Mouse (Mus musculus): Measurements from ENCODE around the gene Syne1.

Syne1 gene

DNA sequence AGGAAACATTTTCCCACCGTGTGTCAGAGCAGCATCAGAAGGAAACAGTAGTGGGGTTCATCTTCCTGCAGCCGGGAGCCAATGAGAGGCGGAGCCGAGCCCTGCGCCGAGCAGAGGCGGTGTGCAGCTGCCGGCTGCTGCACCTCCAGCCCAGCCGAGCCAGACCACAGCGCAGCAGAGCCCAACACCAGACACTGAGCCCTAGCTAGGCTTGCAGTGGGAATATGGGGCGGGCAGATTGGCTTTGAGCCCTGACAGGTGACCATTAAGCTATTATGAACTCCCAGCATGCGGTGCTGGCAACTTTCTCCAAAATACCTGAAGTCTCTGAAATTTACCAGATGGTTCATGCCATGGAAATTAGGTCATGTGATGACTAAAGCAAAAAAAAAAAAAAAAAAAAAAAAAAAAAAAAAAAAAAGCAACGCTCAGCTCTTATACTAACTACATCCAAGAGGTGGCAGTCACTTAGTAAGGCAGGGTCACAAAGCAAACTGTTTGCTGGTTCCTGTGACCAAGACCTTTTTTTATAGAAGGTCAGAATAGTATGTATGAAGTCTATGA lies 356.5 kb downstream of the Syne1 start:
- 2% methylated on average over 13 of the region's 13 CpGs for WGBS

DNA sequence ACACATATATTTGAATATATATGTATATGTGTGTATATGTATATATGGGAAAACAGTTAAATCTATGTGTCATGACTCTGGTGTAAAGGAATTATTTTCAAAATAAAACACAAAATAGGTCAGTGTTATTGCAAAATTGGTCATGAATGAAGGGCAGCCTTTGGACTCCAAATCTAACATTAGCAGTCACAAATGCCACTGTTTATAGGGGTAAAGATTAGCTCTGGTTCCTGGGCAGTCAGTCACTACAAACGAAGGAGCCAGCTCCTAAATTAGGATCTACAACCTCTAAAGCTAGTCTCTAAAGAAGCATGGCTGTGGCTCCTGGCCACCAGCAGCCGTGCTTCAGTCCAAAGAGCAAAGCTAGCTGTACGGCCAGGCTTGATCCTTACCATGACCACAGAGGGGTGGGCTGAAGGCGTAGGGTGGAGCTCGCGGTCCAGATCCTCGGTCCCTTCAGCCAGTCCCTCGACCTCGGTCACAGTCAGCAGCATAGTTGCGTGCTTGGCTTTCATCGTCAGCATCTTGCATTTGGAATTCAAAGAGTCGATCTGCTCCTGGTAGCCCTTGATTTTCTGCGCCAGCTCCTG lies 357.1 kb downstream of the Syne1 start:
- 6% methylated on average over 13 of the region's 13 CpGs for WGBS

DNA sequence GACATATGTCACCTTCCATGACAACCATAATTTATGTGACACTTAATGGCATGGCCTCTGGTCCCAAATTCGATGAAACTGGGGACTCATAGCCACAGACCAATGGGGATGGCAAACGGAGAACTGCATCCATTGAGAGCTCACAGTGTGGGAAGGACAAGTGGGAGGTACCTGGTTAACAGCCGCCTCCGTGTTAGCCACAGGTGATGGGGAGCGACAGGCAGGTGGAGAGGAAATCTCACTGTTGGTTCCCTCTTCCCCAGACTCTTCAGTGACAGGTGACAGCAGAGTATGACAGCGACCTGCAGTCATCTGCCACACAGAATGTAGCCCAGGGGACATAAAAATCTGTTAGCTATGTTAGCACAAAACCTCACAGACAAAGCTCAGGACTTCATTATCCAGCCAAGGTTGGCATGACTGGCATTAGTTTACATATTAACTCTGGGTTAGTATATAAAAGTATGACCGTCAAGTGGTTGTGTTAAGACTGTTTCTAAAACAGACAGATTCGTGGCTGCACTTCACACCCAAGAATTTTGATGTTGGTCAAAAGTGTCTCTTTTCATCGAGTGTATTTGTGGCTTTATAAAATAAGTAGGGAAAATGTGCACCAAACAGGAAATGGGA lies 358.3 kb downstream of the Syne1 start:
- WGBS, result 64% methylated on average over 9 of the region's 9 CpGs

- 45% methylated on average over 4 of the region's 4 CpGs for WGBS
Observed at GRCm38 (mm10) chr10:5190756-5191155, 360.5 kb downstream of the Syne1 start.

DNA sequence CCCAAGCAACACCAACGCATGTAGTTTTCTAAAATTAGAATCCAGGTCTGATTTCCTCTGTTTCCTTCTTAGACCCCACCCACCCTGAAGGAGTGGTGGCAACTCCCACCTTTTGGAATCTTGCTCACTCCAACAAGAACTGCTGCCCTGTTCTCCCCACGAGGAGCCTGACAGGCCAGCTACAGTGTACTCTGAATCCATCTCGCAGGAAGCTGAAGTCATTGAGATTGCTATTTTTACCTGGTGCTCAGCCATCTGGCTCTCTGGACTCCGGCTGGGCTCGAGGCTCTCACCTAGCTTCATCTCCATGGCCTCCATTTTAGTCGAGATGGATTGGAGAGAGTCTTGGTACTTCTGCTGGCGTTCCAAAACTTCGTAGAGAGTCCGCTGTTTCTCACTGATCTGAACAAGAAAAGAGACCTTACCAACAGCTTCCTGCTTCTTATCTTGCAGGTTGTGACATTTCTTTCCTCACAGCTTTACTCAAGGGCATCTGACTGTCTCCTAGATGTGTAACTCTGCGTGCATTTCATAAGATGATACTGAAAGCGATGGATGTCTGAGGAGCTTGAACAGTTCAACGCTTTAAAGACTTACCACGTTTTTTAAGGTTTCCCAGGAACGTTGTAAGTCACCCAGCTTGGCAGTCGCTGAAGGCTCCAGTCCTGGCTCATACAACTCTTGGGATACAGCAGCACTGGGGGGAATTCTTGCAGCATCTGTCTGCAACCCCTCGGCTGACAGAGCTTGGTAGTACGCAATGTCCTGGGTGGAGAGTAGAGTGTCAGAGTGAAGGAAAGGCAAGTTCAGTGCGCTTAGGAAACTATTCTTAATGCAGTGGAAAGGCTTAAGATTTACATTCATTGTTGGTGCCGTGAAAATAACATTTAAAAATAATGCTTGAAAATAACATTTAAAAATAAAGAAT lies 365.9 kb downstream of the Syne1 start:
- WGBS, result 56% methylated on average over 19 of the region's 19 CpGs

DNA sequence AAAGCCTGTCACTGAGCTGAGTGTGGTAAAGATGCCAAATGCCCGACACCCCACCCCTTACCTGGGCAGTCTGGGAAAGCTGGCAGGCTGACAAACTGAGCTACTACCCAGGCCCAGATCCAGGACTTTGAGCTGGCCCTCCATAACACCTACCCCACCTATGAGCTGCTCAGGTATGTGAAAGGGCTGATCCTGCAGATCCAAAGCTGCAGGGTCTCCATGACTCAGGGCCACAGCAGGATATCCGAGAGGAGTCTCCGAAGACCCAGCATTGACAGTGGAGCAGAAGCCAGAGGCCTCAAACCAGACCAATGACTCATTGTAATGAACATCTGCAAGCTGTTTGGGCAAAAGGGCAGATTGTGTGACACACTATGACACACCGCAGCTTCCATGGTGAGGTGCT lies 369.5 kb downstream of the Syne1 start:
- WGBS, result 81% methylated on average over 4 of the region's 4 CpGs

DNA sequence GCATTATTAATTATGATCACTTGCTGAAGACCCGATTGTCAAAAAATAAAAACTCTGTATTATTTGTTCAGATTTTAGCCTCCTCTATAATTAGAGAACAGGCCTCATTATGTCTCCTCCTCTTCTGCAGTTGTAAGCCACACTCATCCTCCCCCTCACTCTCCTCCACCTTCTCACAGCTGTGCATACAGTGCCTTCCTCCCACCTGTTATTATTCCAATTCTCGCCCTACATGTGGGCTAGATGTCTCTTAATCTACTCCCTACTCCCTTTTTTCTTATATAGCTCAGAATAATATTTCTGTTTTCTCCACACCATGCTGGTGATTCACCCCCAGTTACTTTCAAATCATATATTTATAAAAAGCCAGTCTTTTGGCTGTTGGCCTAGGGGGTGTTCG lies 371.4 kb downstream of the Syne1 start:
- 47% methylated on average over 3 of the region's 3 CpGs for WGBS

DNA sequence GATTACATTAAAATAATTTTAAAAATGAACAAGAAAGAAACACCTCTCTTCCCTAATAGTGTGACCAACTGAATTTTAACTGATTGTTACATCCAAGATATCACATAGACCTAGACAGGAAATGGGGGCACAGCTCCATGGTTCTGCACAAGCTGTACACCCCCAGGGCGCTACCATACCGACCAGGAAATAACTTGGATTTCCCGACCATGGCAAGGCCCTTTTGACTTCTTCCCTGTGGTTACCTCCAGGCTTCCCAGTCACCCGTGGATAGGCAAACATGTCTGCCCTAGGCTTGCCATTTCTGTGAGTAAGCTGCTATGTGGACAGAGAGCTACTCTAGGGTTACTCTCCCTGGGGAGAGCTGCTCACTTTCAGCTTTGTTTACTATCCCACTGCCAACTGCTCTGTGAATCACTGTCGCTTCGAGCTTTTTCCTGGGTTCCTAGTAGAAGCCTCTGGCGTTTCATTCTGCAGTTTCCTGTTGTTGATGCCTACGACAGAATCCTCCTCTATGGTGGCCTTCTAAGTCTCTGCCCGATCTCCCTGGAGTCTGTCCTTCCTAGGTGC lies 373.8 kb downstream of the Syne1 start:
- WGBS, result 59% methylated on average over 9 of the region's 9 CpGs

GRCm38 (mm10) chr10:5176371-5176770 lies 374.9 kb downstream of the Syne1 start:
- 75% methylated on average over 2 of the region's 2 CpGs for WGBS

DNA sequence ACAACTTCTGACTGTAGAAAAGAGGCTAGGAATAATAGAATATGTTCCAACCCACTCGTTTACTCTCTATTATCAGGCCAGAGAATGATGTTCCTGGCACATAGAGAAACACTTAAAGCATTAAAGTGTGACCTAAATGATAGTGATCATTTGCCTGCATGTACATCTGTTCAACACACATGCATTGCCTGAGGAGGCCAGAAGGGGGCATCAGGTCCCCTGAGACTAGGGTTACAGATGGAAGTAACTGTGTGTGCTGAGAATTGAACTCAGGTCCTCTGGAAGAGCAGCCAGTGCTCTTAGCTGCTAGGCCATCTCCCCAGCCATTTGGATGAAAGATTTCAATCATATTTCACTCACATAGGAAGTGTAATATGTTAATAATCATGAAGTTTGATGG lies 380.9 kb downstream of the Syne1 start:
- WGBS, result 61% methylated on average over 1 of the region's 1 CpGs

- 59% methylated on average over 3 of the region's 3 CpGs for WGBS
Observed at GRCm38 (mm10) chr10:5167481-5167880, 383.8 kb downstream of the Syne1 start.

- WGBS, result 88% methylated on average over 5 of the region's 5 CpGs
Observed at GRCm38 (mm10) chr10:5165439-5165838, 385.8 kb downstream of the Syne1 start.

DNA sequence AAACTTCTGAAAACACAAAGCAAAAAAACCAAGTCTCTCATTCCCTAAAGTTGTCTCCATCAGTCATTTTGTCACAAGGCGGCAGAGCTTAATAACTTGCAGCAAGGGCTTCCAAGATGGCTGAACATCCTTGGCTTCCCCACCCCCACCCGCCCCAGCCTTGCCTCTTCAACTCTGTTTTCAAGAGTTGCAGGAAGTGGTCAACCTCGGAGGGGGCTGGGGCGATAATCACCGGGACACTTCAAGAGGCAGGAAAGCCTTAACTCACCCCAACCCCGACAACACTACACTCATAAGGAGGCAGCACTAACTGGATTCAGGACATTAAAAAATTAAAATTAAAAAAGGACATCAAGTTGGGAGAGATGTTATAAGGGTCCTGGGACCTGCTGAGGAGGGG lies 387.5 kb downstream of the Syne1 start:
- 69% methylated on average over 6 of the region's 6 CpGs for WGBS

GRCm38 (mm10) chr10:5163286-5163685 lies 388.0 kb downstream of the Syne1 start:
- WGBS, result 88% methylated on average over 3 of the region's 3 CpGs

DNA sequence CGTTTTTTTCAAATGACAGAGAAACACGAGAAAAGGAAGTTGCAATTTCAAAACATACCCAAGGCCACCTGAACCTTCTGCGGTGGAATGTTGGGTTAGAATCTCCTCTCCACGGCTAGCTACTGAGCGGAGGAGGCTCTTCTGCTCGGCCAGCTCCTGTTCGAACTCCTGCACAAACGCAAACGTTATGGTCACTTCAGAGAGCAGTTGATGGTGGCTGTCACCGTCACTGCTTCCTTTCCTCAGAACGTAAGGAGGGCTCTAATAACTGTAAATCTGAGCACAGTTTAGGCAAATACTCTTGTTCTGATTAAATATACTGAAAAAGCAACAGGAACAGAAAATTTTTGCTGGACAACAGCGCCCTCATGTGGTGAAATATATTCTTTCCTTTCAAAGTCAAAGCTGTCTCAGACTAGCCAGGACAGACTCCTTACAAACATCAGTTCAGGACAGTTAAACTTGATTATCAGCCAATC lies 389.8 kb downstream of the Syne1 start:
- WGBS, result 67% methylated on average over 12 of the region's 12 CpGs

- WGBS, result 40% methylated on average over 8 of the region's 8 CpGs
Observed at GRCm38 (mm10) chr10:5159679-5160078, 391.6 kb downstream of the Syne1 start.

DNA sequence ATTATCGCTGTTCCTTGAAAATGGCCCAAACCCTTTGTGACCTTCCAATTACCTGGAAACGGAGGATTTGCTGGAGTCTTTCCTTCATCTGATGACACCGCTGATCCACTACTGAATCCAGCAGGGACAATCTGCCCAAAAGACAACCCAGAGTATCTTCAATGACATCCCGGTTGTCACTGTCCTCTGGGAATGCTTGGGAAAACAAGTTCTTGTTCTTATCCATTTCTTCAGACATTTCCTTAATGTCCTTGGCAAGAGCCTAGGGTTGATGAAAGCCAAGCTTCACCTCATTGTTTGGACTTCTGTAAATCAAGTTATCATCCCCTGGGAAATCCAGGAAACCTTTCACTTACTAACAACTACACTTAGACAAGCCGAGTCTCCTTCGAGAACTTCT lies 398.2 kb downstream of the Syne1 start:
- WGBS, result 88% methylated on average over 6 of the region's 6 CpGs

DNA sequence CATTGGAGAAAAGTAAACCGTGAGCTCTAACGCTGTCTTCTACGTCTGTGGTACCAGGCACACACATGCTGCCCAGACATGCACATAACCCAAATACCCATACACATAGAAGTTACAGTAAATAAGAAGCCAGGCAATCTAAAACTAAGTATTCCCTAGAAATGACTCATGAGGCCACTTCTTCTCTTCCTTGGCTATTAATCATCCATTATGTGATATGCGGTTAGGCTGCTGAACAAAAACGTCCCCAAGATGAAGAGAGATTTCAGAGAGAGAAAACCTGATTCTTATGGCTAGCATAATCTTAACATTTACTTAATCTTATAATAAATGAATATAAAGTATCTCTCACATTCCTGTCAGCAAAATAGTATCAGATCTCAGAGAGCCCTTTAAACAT lies 409.8 kb downstream of the Syne1 start:
- 93% methylated on average over 5 of the region's 5 CpGs for WGBS

DNA sequence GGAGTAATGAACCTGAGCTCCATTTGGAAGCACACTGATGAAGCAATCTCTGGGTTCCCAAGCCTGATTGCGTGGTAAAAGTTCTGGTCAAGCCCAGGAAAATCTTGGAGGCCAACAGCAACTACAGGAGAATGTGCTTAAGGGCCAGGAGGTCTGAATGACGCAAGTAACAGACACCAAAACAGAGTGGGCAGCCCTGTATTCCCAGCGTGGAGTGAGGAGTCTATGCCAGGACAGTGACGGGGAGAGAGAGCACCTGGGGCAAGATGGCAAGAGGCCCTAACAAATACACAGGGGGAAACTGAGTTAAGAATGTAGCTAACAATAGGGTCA lies 411.4 kb downstream of the Syne1 start:
- 87% methylated on average over 4 of the region's 4 CpGs for WGBS

DNA sequence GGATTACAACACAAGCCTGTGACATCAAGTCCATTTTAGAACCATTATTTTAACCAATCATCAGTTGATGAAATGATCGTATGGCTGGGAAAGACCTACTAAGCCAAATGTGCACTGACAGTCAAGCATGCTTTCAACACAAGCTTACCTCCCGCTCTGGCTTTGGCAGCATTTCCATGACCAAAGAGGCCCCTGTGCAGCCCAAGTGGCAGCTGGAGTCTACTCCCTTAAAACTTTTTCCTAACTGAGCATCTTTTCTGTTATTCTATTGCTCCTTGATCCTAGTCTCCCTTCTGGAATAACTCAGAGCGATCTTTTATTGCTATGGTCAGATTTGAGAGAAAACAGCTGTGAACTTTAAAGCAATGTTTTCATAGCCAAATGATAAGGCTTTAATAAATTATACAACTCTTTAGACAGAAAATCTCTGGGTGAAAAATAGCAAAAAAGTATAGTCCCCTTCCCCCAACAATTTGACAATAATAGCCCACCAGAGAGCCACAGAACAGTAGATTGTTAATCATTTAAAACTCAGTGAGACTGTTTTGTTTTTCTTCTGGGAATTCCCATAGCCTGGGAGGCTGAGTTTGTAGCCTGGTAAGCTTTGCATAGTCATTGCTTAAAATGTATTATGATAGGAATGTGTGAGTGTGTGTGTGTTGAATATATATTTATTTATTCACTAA lies 411.9 kb downstream of the Syne1 start:
- 96% methylated on average over 3 of the region's 3 CpGs for WGBS

GRCm38 (mm10) chr10:5132050-5132449 lies 419.2 kb downstream of the Syne1 start:
- 48% methylated on average over 3 of the region's 3 CpGs for WGBS

DNA sequence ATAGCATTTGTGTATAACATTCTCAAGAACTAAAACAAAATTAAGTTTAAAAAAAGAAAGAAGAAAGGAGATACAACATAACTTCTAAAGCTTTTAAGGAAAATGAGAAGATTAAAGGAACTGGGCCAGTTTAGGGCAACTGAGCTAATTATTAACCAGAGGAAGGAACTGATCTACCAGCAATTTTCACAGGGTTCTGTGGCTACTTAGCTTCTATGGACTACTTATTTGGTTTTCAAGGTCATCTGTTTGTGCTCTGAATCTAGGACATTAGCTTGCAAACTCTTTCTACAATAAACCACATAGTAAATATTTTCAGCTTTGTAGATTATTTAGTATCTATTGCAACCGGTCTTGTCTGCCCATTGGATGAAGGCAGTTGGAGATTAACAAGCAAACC lies 420.8 kb downstream of the Syne1 start:
- WGBS, result 95% methylated on average over 1 of the region's 1 CpGs

All from cerebral cortex, adult 2 months (tissue).